8 mouse cellular contexts compared by ENCODE assay signal in genomic region chr6:57824422-57825258, GRCm38 (mm10). TPM values are rescaled to one million over a fixed set of nuclear protein-coding genes. Genes with fewer than 3 reads are reported as not detected.
DNase-seq lines count a peak whose midpoint lies in the region; ATAC-seq lines count a peak whose summit lies in the region.

TSS of gene Vopp1 (minus strand) at chr6:57825159.

- DNase-seq in T-cell, adult 2 months (ENCODE audit: low spot score), result peak; percentile 92
- peak; percentile 76 to 78 for DNase-seq in cerebellum, postnatal 36 days
- DNase-seq in gastrocnemius, adult 18-20 months (ENCODE audit: low spot score), result peak; percentile 44
- peak; percentile 33 for DNase-seq in left cerebral cortex, adult 11 months (ENCODE audit: low spot score)
- peak; percentile 76 to 83 for DNase-seq in lung, postnatal 4 days
- DNase-seq in retina, postnatal 1 day, result peak; percentile 90
- DNase-seq in thymus, postnatal 4 days, result peak; percentile 83

- H3K4me1 ChIP-seq in hindbrain, embryonic 15.5 days (replicated peaks), result peaks cover 16% of the 10 kb centered on the region

- peak; percentile 89 for ATAC-seq in hindbrain, embryonic 15.5 days (ENCODE audit: low FRiP score, low read depth)

- H3K27ac ChIP-seq in hindbrain, embryonic 15.5 days (replicated peaks), result peak within 1 kb of the TSS; percentile 98

- no peaks in the 10 kb centered on the region for H3K36me3 ChIP-seq in hindbrain, embryonic 15.5 days

- H3K9me3 ChIP-seq in hindbrain, embryonic 15.5 days, result no peaks in the 10 kb centered on the region

- WGBS in hindbrain, embryonic 15.5 days, result under 1% methylated on average over 81 of the region's 87 CpGs

- peak within 1 kb of the TSS; percentile 74 for H3K4me2 ChIP-seq in hindbrain, embryonic 15.5 days

- H3K9ac ChIP-seq in hindbrain, embryonic 15.5 days, result peak within 1 kb of the TSS; percentile 94

- H3K27me3 ChIP-seq in hindbrain, embryonic 15.5 days, result no peaks in the 10 kb centered on the region

- peak within 1 kb of the TSS; percentile 69 for H3K4me3 ChIP-seq in hindbrain, embryonic 15.5 days

RNA-seq across cellular contexts. Expression of gene Vopp1, which starts in this region (rescaled TPM):
- 1 to 10 TPM; 4.5 to 4.7 TPM for total RNA-seq in gastrocnemius, adult 18-20 months (2021)
- polyA plus RNA-seq in hindbrain, embryonic 15.5 days (2015; fragmentation: Nextera tagmentation; extraction: Ambion mirVana), result 201 and 221 TPM in 2 replicates

Comparison
In these comparisons a context has a peak if more than half of its experiments do, and no peak if none do; other contexts are left out.
1. Peak in every context shown above with its lines: DNase-seq, ATAC-seq, H3K4me3 ChIP-seq and H3K27ac ChIP-seq.
2. DNase-seq: peak in every context shown above with its lines; median percentile 92 in T-cell, adult 2 months; 90 in retina, postnatal 1 day; 83 in thymus, postnatal 4 days; 80 in lung, postnatal 4 days; 77 in cerebellum, postnatal 36 days; 44 in gastrocnemius, adult 18-20 months; 33 in left cerebral cortex, adult 11 months.